Mouse (Mus musculus): ENCODE results near the gene Trpm3.

DNA sequence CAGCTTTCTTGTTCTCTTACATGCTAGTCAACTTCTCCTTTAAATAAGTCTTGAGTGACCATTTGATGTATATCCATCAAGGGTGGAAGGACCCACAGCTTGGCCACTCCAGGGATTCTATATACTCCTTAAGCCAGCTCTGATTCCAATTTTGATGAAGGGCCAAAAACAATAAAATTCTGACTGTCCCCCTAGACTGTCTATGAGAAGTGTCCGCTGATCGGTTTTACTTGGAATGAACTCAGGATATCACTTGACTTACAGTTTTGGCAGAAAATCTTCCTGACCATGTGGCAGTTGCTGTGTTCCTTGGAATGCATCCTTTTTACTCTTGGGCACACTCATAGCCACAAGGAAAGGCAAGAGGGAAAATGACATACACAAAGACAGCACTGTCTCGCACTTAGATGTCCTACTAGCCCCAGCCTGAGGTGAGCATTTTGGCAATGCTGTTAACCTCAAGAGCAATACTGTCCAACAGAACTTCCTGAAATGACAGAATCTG lies 636.4 kb downstream of the Trpm3 start:
- no peak for TF ChIP-seq CTCF (IDR thresholded peaks at IDR 0.05; ENCODE audit: low read depth, low read length)
- no peak for TF ChIP-seq GATA1 (IDR thresholded peaks at IDR 0.05; ENCODE audit: borderline replicate concordance, low read length)
- TF ChIP-seq GATA2 (IDR thresholded peaks at IDR 0.05; ENCODE audit: borderline replicate concordance, low read depth, low read length), result no peak
- TF ChIP-seq TAL1 (conservative IDR thresholded peaks at IDR 0.05; ENCODE audit: low read depth, low read length), result no peak
- TF ChIP-seq POLR2AphosphoS5 (IDR thresholded peaks at IDR 0.05; ENCODE audit: insufficient replicate concordance, low read depth, low read length), result no peak
